ENCODE assay signal across 13 mouse cellular contexts in genomic region chr4:149282025-149282738, GRCm38 (mm10). TPM values are rescaled to one million over a fixed set of nuclear protein-coding genes. Genes with fewer than 3 reads are reported as not detected.
DNase-seq lines count a peak whose midpoint lies in the region; ATAC-seq and TF ChIP-seq lines count a peak whose summit lies in the region.
"Had no signal": no experiment of that assay in that cellular context is flagged by ENCODE, and none has a peak within 500 bp of the region (broad histone marks: within the 10 kb centered on the region; RNA-seq: fewer than 3 reads in every experiment).

No protein-coding gene starts in this region.

- H3K9me3 ChIP-seq in midbrain, embryonic 12.5 days, result no peaks in the 10 kb centered on the region
- H3K9me3 ChIP-seq in midbrain, embryonic 10.5 days (replicated peaks), result no peaks in the 10 kb centered on the region
- H3K9me3 ChIP-seq in liver, embryonic 15.5 days (replicated peaks), result no peaks in the 10 kb centered on the region
- H3K9me3 ChIP-seq in stomach, postnatal 0 days (ENCODE audit: control insufficient read depth, low read length), result no peaks in the 10 kb centered on the region
- H3K9me3 ChIP-seq: embryonic facial prominence, embryonic 10.5 days had no signal

- no peak overlapping the region for H3K9ac ChIP-seq in midbrain, embryonic 12.5 days (replicated peaks)
- no peak overlapping the region for H3K9ac ChIP-seq in liver, embryonic 15.5 days
- no peak overlapping the region for H3K9ac ChIP-seq in stomach, postnatal 0 days (ENCODE audit: low read length)

- H3K4me2 ChIP-seq in midbrain, embryonic 12.5 days (replicated peaks), result no peak overlapping the region
- H3K4me2 ChIP-seq in liver, embryonic 15.5 days, result 0 out of 2 replicates have a peak overlapping the region, but pooled peaks have one; percentile 14
- H3K4me2 ChIP-seq in stomach, postnatal 0 days (replicated peaks; ENCODE audit: low read depth), result no peak overlapping the region

- H3K4me3 ChIP-seq in midbrain, embryonic 12.5 days, result no peak overlapping the region
- no peak overlapping the region for H3K4me3 ChIP-seq in midbrain, embryonic 10.5 days
- H3K4me3 ChIP-seq in liver, embryonic 15.5 days (replicated peaks), result no peak overlapping the region
- no peak overlapping the region for H3K4me3 ChIP-seq in stomach, postnatal 0 days (ENCODE audit: low read depth, low read length)
- no peak overlapping the region for H3K4me3 ChIP-seq in left cerebral cortex, adult 2 months
- H3K4me3 ChIP-seq: embryonic facial prominence, embryonic 10.5 days had no signal

- ATAC-seq in midbrain, embryonic 12.5 days (ENCODE audit: low FRiP score, low read depth), result no peak
- ATAC-seq in liver, embryonic 15.5 days (ENCODE audit: insufficient read depth), result peak; percentile 67
- ATAC-seq in stomach, postnatal 0 days (ENCODE audit: low FRiP score, low TSS enrichment), result peak; percentile 56; the same call in 1 of the 2 replicates
- ATAC-seq: intestine, postnatal 0 days had no signal

- peaks cover 27% of the 10 kb centered on the region for H3K4me1 ChIP-seq in midbrain, embryonic 12.5 days
- H3K4me1 ChIP-seq in midbrain, embryonic 10.5 days, result peaks cover 39% of the 10 kb centered on the region
- H3K4me1 ChIP-seq in liver, embryonic 15.5 days (replicated peaks), result peaks cover 7% of the 10 kb centered on the region; the same call in 1 of the 2 replicates
- H3K4me1 ChIP-seq in stomach, postnatal 0 days (replicated peaks; ENCODE audit: control insufficient read depth, insufficient read depth), result no peaks in the 10 kb centered on the region

- intact Hi-C loops in left cerebral cortex, adult 2 months (cut with DNase I), result no loop called here

- no peaks in the 10 kb centered on the region for H3K27me3 ChIP-seq in midbrain, embryonic 12.5 days
- no peaks in the 10 kb centered on the region for H3K27me3 ChIP-seq in midbrain, embryonic 10.5 days (ENCODE audit: low read depth, poor library complexity, severe bottlenecking)
- H3K27me3 ChIP-seq in liver, embryonic 15.5 days, result no peaks in the 10 kb centered on the region
- H3K27me3 ChIP-seq in stomach, postnatal 0 days (ENCODE audit: control insufficient read depth, insufficient read depth, low read length), result no peaks in the 10 kb centered on the region

- no peak for TF ChIP-seq EP300 in stomach, postnatal 0 days (optimal IDR thresholded peaks at IDR 0.05)

- H3K27ac ChIP-seq in midbrain, embryonic 12.5 days (replicated peaks), result 0 out of 2 replicates have a peak overlapping the region, but pooled peaks have one; percentile 10
- H3K27ac ChIP-seq in midbrain, embryonic 10.5 days (replicated peaks), result no peak overlapping the region; the same call in 1 of the 2 replicates
- peak overlapping the region; percentile 60 for H3K27ac ChIP-seq in liver, embryonic 15.5 days (replicated peaks)
- 0 out of 2 replicates have a peak overlapping the region, but pooled peaks have one; percentile 24 for H3K27ac ChIP-seq in stomach, postnatal 0 days (replicated peaks)
- H3K27ac ChIP-seq in left cerebral cortex, adult 2 months, result no peak overlapping the region

- DNase-seq in midbrain, embryonic 10.5 days (ENCODE audit: low spot score), result no peak
- DNase-seq in R1 (ENCODE audit: low read depth, low spot score), result peak; percentile 23
- peak; percentile 24 for DNase-seq in stomach, postnatal 0 days (ENCODE audit: low spot score)
- DNase-seq in frontal cortex, postnatal 14 days (ENCODE audit: low spot score in 2 of 2), result no peak
- DNase-seq in left cerebral cortex, adult 2 months (ENCODE audit: extremely low spot score in 1 of 2, low spot score in 2 of 2), result no peak
- DNase-seq: cerebellum, postnatal 25 days; heart, adult 18-20 months; kidney, postnatal 25 days; lung, postnatal 10 days had no signal

- 72% methylated on average over 7 of the region's 7 CpGs for WGBS in midbrain, embryonic 12.5 days
- 73% methylated on average over 7 of the region's 7 CpGs for WGBS in midbrain, embryonic 10.5 days
- 40% methylated on average over 7 of the region's 7 CpGs for WGBS in liver, embryonic 15.5 days (ENCODE audit: insufficient replicate concordance)
- 52% methylated on average over 7 of the region's 7 CpGs for WGBS in stomach, postnatal 0 days

- no peak for TF ChIP-seq CTCF in stomach, postnatal 0 days (IDR thresholded peaks at IDR 0.05; ENCODE audit: low read depth)
- TF ChIP-seq CTCF in left cerebral cortex, adult 2 months (IDR thresholded peaks at IDR 0.05), result no peak

- H3K36me3 ChIP-seq in midbrain, embryonic 12.5 days, result 0 out of 2 replicates have a peak, but pooled peaks cover 13% of the 10 kb centered on the region
- peaks cover 23% of the 10 kb centered on the region for H3K36me3 ChIP-seq in midbrain, embryonic 10.5 days
- H3K36me3 ChIP-seq in liver, embryonic 15.5 days (replicated peaks), result no peaks in the 10 kb centered on the region
- H3K36me3 ChIP-seq in stomach, postnatal 0 days (ENCODE audit: control insufficient read depth, insufficient read depth, low read length), result no peaks in the 10 kb centered on the region

RNA-seq across cellular contexts. Expression of gene Kif1b, which starts 25.3 kb away (rescaled TPM):
- polyA plus RNA-seq in midbrain, embryonic 12.5 days (2016; fragmentation: Nextera tagmentation; extraction: Ambion mirVana), result 141 and 144 TPM in 2 replicates
- 63.4 and 82.4 TPM in 2 replicates for polyA plus RNA-seq in midbrain, embryonic 10.5 days (2016; fragmentation: Nextera tagmentation; extraction: Ambion mirVana)
- 5.6 and 6.0 TPM in 2 replicates for polyA plus RNA-seq in liver, embryonic 15.5 days (2015; fragmentation: Nextera tagmentation; extraction: Ambion mirVana)
- polyA plus RNA-seq in stomach, postnatal 0 days (2015; fragmentation: Nextera tagmentation; extraction: Ambion mirVana), result 18.0 and 23.9 TPM in 2 replicates
- total RNA-seq in left cerebral cortex, adult 2 months (2021), result 100 to 1,000 TPM; 444 to 487 TPM

Comparison
In these comparisons a context has a peak if more than half of its experiments do, and no peak if none do; other contexts are left out.
1. H3K27ac ChIP-seq: peak in midbrain, embryonic 12.5 days (single experiment), liver, embryonic 15.5 days (single experiment) and stomach, postnatal 0 days (single experiment); none in midbrain, embryonic 10.5 days (single experiment) and left cerebral cortex, adult 2 months (single experiment).
2. DNase-seq: peak in R1 (single experiment) and stomach, postnatal 0 days (single experiment); none in midbrain, embryonic 10.5 days (single experiment), frontal cortex, postnatal 14 days (0 of 2) and left cerebral cortex, adult 2 months (0 of 2).